Mouse (Mus musculus) T-helper 17 cell (primary cell): ENCODE results near the gene Aloxe3.

Experiments
- in situ Hi-C, 2 experiments: fragments of 300-600 bp; cut with MboI, MseI; formaldehyde crosslinking; loops; 1 replicate in 1 of 2; 2 replicates in 1 of 2; pipeline ENCODE4 v1.15.1; 2025; ENCODE audit warnings: high pct_unique_total_duplicates in 2 of 2

The Aloxe3 gene

GRCm38 (mm10) chr11:69125852-69125918 lies at the start of gene Aloxe3:
Gene Aloxe3 (plus strand): TSS chr11:69125896.
- in situ Hi-C loops = loop anchor here in 1 of 2 experiments (10.0 kb wide), 1 partner anchor 271 kb away; no protein-coding TSS in a partner anchor

DNA sequence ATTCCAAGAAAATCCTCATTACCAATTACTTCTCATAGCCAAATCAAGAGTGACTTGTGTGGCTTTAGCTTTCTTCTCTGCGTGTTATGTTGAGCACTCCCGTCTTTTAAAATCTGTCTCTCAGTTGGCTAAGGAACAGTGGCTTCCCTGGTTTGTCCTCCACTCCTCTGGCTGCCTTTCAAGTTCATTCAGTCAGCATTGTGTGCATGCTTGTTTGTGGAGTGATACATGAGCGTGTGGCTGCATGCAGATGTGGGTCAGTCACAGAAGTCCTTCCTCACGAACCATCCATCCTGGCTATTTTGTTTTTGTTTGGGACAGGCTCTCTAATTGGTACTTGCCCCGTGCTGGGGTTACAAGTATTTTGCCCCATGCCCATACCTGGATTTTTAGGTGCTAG lies 49.1 kb upstream of the Aloxe3 start:
- in situ Hi-C loops = loop anchor here in 1 of 2 experiments (25.0 kb wide), 1 partner anchor 1586 kb away; the partner anchor contains the start of genes Eno3, Pfn1 and Spag7

DNA sequence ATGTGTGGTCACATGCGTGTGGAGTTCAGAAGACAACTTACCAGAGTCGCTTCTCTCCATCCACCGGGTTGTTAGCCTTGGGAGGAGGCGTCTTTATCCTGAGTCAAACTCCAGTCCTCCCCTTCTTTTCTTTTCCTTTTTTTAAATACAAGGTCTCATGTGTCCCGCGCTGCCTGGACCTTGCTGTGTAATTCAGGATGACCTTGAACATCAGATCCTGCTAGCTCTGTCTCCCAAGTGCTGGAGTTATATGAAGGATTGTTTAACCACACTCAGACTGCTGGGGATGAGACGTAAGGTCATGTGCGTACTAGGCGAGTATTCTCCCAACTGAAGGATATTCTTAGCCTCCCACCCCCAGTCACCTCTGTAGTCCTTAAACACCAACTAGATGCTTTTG lies 48.4 kb upstream of the Aloxe3 start:
- in situ Hi-C loops = loop anchor here in 1 of 2 experiments (25.0 kb wide), 1 partner anchor 1585 kb away; the partner anchor contains the start of genes Eno3, Pfn1 and Spag7

GRCm38 (mm10) chr11:69078041-69078440 lies 47.7 kb upstream of the Aloxe3 start:
- in situ Hi-C loops = loop anchor here in 1 of 2 experiments (25.0 kb wide), 1 partner anchor 1584 kb away; the partner anchor contains the start of genes Eno3, Pfn1 and Spag7

DNA sequence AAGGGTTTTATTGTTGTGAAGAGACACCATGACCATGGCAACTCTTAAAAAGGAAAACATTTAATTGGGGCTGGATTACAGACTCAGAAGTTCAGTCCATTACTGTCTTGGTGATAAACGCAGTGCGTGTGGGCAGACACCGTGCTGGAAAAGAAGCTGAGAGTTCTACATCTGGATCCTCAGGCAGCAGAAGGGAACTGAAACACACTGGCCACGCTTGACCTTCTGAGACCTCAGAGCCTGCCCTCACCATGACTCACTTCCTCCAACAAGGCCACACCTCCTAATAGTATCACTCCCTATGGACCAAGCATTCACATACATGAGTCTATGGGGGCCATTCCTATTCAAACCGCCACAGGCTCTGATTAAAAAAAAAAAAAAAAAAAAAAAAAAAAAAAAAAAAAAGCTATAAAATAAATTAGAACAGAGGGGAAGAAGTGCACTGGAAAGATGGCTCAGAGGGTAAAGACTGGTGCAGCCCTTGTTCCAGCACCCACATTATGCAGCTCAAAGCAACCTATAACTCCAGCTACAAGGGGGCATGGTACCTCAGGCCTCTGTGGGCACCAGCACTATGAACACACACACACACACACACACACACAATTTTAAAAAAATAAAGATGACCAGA lies 46.8 kb upstream of the Aloxe3 start:
- in situ Hi-C loops = loop anchor here in 1 of 2 experiments (25.0 kb wide), 1 partner anchor 1583 kb away; the partner anchor contains the start of genes Eno3, Pfn1 and Spag7

GRCm38 (mm10) chr11:69080102-69080854 lies 45.4 kb upstream of the Aloxe3 start:
- in situ Hi-C loops = loop anchor here in 1 of 2 experiments (25.0 kb wide), 1 partner anchor 1582 kb away; the partner anchor contains the start of genes Eno3, Pfn1 and Spag7

DNA sequence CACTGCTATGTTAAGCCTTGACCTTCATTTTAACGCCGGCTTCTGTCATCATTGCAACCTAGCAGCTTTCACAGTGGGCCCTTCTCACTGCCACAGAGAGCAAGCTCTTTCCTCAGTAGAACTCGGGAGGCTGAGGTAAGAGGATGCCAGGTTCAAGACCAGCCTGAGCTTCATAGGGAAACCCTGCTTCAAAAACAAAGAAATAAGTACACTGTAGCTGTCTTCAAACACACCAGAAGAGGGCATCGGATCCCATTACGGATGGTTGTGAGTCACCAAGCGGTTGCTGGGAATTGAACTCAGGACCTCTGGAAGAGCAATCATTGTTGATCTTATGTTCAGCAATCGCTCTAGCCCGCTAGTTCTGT lies 44.9 kb upstream of the Aloxe3 start:
- in situ Hi-C loops = loop anchor here in 1 of 2 experiments (25.0 kb wide), 1 partner anchor 1581 kb away; the partner anchor contains the start of genes Eno3, Pfn1 and Spag7

- in situ Hi-C loops = loop anchor here in 1 of 2 experiments (25.0 kb wide), 1 partner anchor 1581 kb away; the partner anchor contains the start of genes Eno3, Pfn1 and Spag7
These were observed 44.1 kb upstream of the Aloxe3 start for GRCm38 (mm10) chr11:69081613-69082012.

- in situ Hi-C loops = loop anchor here in 1 of 2 experiments (25.0 kb wide), 1 partner anchor 1577 kb away; the partner anchor contains the start of genes Eno3, Pfn1 and Spag7
These were observed 40.1 kb upstream of the Aloxe3 start for GRCm38 (mm10) chr11:69085608-69086007.

- in situ Hi-C loops = loop anchor here in 1 of 2 experiments (25.0 kb wide), 1 partner anchor 1576 kb away; the partner anchor contains the start of genes Eno3, Pfn1 and Spag7
These were observed 39.3 kb upstream of the Aloxe3 start for GRCm38 (mm10) chr11:69086390-69086789.

DNA sequence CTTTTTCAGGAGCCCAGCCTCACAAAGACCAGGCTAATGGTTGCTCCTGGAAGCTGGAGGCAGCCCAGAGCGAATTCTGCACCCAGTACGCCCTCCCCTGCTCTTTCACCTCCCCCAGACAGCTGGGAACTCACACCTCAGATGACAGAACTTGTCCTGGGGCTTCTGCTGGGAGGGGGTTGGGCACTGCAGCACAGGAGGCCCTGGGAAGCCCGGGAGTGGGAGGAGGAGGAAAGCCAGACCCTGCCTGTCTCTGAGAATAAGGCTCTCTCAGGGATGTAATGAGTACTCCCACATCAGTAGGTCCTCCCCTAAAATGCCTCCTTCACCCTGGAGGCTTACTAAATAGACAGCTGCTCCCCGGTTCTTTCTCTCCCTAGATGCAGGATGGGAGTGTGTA lies 38.6 kb upstream of the Aloxe3 start:
- in situ Hi-C loops = loop anchor here in 1 of 2 experiments (25.0 kb wide), 1 partner anchor 1575 kb away; the partner anchor contains the start of genes Eno3, Pfn1 and Spag7

DNA sequence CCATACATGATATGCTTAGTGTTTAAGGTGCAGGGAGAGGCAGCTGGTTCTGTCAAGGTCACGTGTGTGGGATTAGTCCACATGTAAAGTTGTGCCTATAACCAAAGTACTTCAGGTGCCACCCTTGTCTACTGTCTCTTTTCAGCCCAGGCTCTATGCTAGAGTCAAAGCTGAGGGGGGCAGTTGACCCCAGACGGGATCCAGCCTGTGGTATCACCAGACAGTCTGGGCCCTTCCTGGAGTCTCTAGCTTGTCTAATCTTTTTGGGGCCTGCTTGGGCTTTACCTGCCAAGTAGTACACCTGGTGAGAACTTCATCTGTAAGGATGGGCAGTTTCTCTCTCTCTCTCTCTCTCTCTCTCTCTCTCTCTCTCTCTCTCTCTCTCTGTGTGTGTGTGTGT lies 38.1 kb upstream of the Aloxe3 start:
- in situ Hi-C loops = loop anchor here in 1 of 2 experiments (25.0 kb wide), 1 partner anchor 1575 kb away; the partner anchor contains the start of genes Eno3, Pfn1 and Spag7

GRCm38 (mm10) chr11:69088103-69088855 lies 37.4 kb upstream of the Aloxe3 start, which contains the start of gene Vamp2:
Gene Vamp2 (plus strand): TSS chr11:69088490.
- in situ Hi-C loops = loop anchor here in 1 of 2 experiments (25.0 kb wide), 1 partner anchor 1574 kb away; the partner anchor contains the start of genes Eno3, Pfn1 and Spag7

DNA sequence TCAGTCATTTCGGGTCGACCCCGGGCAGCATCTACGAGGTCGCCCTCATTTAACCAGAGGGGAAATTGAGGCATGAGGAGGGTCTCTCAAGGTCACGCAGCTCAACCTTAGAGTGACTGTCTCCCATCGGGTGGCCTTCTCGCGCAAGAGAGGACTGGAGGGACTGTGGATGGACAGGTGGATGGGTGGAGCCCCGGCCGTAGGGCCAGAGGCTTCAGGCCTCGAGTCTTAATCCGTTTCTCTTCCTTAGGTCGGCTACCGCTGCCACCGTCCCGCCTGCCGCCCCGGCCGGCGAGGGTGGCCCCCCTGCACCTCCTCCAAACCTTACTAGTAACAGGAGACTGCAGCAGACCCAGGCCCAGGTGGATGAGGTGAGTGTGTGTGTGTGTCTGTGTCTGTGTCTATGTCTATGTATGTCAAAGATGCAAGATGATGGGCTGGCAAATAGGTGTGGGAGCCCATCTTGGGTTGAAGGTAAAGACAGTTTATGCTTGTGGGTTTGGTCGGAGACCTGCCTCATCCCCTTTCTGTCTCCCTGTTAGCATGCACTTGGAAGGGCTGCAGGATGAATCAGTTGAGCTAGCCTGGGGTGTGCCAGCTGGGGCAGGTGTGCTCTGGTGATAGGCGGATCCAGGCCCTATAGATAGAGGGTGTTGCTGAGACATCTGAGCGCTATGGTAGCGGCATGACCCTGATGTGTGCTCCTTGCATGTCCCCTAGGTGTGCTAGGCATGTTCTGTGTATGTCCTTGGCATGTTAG lies 36.7 kb upstream of the Aloxe3 start:
- in situ Hi-C loops = loop anchor here in 1 of 2 experiments (25.0 kb wide), 1 partner anchor 1573 kb away; the partner anchor contains the start of genes Eno3, Pfn1 and Spag7

DNA sequence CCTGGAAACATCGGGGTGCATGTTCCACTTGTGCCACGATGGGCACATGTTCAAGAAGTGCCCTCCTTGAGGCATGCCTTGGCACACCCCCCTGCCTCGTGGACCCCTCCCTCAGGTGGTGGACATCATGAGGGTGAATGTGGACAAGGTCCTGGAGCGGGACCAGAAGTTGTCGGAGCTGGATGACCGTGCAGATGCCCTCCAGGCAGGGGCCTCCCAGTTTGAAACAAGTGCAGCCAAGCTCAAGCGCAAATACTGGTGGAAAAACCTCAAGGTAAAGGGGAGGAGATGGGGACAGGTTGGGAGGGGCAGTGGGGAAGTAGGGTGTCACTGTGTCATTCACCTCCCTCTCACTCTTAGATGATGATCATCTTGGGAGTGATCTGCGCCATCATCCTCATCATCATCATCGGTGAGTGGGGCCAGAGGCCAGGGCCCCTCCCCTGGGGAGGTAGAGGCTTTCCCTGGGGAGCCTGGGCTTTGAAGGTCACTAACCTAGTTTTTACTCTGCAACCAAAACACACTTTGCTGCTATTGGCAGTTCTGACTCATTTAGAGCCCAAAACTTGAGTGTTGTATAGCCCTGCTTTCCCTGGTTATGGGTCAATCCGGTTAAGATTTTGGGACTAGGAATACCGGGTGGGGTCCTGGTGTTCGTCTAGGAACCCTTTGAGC lies 35.9 kb upstream of the Aloxe3 start:
- in situ Hi-C loops = loop anchor here in 1 of 2 experiments (10.0 to 25.0 kb wide), 3 partner anchors 185 to 1573 kb away; partner anchors contain the start of genes Eno3, Kdm6b, Pfn1 and Rpl26

GRCm38 (mm10) chr11:69090367-69090766 lies 35.3 kb upstream of the Aloxe3 start:
- in situ Hi-C loops = loop anchor here in 1 of 2 experiments (10.0 to 25.0 kb wide), 3 partner anchors 186 to 1572 kb away; partner anchors contain the start of genes Eno3, Kdm6b, Pfn1 and Rpl26

- in situ Hi-C loops = loop anchor here in 1 of 2 experiments (10.0 to 25.0 kb wide), 3 partner anchors 187 to 1571 kb away; partner anchors contain the start of genes Eno3, Kdm6b, Pfn1 and Rpl26
These were observed 33.9 kb upstream of the Aloxe3 start for GRCm38 (mm10) chr11:69091566-69092385.

DNA sequence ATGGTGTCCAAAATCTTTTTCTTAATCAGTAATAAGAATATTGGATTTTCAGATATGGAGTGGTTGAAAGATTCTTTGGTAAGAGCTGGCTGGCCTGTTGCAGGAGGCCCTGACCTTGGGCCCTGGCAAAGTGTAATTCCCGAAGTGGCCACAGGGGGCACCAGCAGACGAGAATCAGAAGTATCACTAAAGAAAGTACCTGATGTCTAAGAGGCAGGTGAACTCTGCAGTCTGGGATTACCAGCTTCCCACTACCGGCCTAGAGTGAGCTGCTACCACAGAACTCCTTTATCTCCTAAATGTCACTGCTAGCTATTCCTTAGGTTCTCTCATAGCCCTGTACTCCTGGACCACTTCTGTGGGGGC lies 33.3 kb upstream of the Aloxe3 start:
- in situ Hi-C loops = loop anchor here in 1 of 2 experiments (10.0 to 25.0 kb wide), 3 partner anchors 188 to 1570 kb away; partner anchors contain the start of genes Eno3, Kdm6b, Pfn1 and Rpl26
